Mouse (Mus musculus) kidney, postnatal 36 days (tissue): ENCODE results near the gene Ints14.
"Not testable (repeated sequence)": the region's sequence is repeated elsewhere in the genome, so short reads cannot be mapped to it uniquely, and the experiment has no call there.

ENCODE experiments used
- DNase-seq, 2 experiments: peaks; one replicate each; pipeline ENCODE4 v3.0.0; 2021 to 2022; ENCODE audit warnings: mixed read lengths in 2 of 2

The Ints14 gene

GRCm38 (mm10) chr9:65020128-65020527 is 59.4 kb downstream of the Ints14 start:
- DNase-seq, result no peak

GRCm38 (mm10) chr9:65020991-65021886 is 60.5 kb downstream of the Ints14 start, which contains the start of gene Hacd3:
TSS of gene Hacd3 (minus strand) at chr9:65021693.
- peak; percentile 93 to 95 for DNase-seq

- DNase-seq, result no peak
Measured at GRCm38 (mm10) chr9:65021887-65022579, 61.3 kb downstream of the Ints14 start.

GRCm38 (mm10) chr9:65022580-65023135 is 62.0 kb downstream of the Ints14 start:
- DNase-seq, result no peak

- no peak for DNase-seq
Measured at GRCm38 (mm10) chr9:65023447-65023846, 62.7 kb downstream of the Ints14 start.

- DNase-seq, result no peak
Measured at GRCm38 (mm10) chr9:65027241-65027640, 66.5 kb downstream of the Ints14 start.

GRCm38 (mm10) chr9:65028313-65028712 is 67.6 kb downstream of the Ints14 start:
- no peak for DNase-seq

GRCm38 (mm10) chr9:65031355-65031754 is 70.7 kb downstream of the Ints14 start:
- DNase-seq, result not testable (repeated sequence)

- DNase-seq, result no peak
Measured at GRCm38 (mm10) chr9:65031894-65032268, 71.2 kb downstream of the Ints14 start.

- DNase-seq, result peak; percentile 96 to 97
Measured at GRCm38 (mm10) chr9:65032269-65033108, 71.8 kb downstream of the Ints14 start, which contains the start of gene Dpp8. TSS of gene Dpp8 (plus strand) at chr9:65032414.

- peak; percentile 69 to 73 for DNase-seq
Measured at GRCm38 (mm10) chr9:65036456-65036855, 75.8 kb downstream of the Ints14 start.
